Mouse (Mus musculus) lung, embryonic 15.5 days (tissue): Measurements from ENCODE around the gene Lrmda. TPM values are rescaled to one million over a fixed set of nuclear protein-coding genes. Genes with fewer than 3 reads are reported as not detected.
A peak's percentile ranks its signal among the peaks of the same experiment; 100 is the strongest.

Experiments used
- ATAC-seq: fragments of 200-750 bp; cut with Nextera tagmentation; 2 replicates; pipeline ENCODE4 v1.8.0; 2017; ENCODE audit warnings: moderate number of reproducible peaks, borderline replicate concordance; ENCODE audit not compliant: low FRiP score, low TSS enrichment; ENCODE audit errors: extremely low read depth
- H3K27ac ChIP-seq: fragments of 300-500 bp; sonication (generic); 2 replicates; pipeline ENCODE4 v1.5.1; 2015; ENCODE audit warnings: moderate library complexity, mild to moderate bottlenecking, inconsistent platforms
- H3K27me3 ChIP-seq: fragments of 300-500 bp; sonication (generic); 2 replicates; pipeline ENCODE4 v1.6.1; 2015; ENCODE audit warnings: inconsistent platforms
- H3K36me3 ChIP-seq: fragments of 300-500 bp; sonication (generic); 2 replicates; pipeline ENCODE4 v1.6.1; 2015; ENCODE audit warnings: inconsistent platforms
- H3K4me1 ChIP-seq: fragments of 300-500 bp; sonication (generic); 2 replicates; pipeline ENCODE4 v1.6.1; 2015; ENCODE audit warnings: inconsistent platforms
- H3K4me2 ChIP-seq: fragments of 300-500 bp; sonication (generic); 2 replicates; pipeline ENCODE4 v1.6.1; 2015; ENCODE audit warnings: inconsistent platforms, mild to moderate bottlenecking, moderate library complexity
- H3K4me3 ChIP-seq: fragments of 300-500 bp; sonication (generic); 2 replicates; pipeline ENCODE4 v1.5.1; 2015; ENCODE audit warnings: mild to moderate bottlenecking, inconsistent platforms
- H3K9ac ChIP-seq: fragments of 300-500 bp; sonication (generic); 2 replicates; pipeline ENCODE4 v1.6.1; 2015; ENCODE audit warnings: inconsistent platforms
- H3K9me3 ChIP-seq: fragments of 300-500 bp; sonication (generic); 2 replicates; pipeline ENCODE4 v1.6.1; 2016; ENCODE audit warnings: inconsistent platforms
- WGBS: fragments of 180-500 bp; shearing (Covaris S2); methylation state at CpG from one replicate; pipeline ENCODE4 v1.1.7; 2015; 5-methylcytosine and 5-hydroxymethylcytosine counted together
- polyA plus RNA-seq: library from polyadenylated mRNA; unstranded; fragments of >200 nt; fragmentation: Nextera tagmentation; extraction: Ambion mirVana; gene quantifications from 2 replicates; pipeline ENCODE4 v1.2.1, GENCODE M21; 2015

Lrmda gene
- polyA plus RNA-seq, 1 experiment from 2014 or later: 0.39 TPM

- WGBS: 50% methylated on average over 1 of the region's 1 CpGs
- H3K4me2 ChIP-seq: no peak overlapping the region
- H3K27me3 ChIP-seq: peaks cover 4% of the 10 kb centered on the region; the same call in 1 of the 2 replicates
- H3K9me3 ChIP-seq: no peaks in the 10 kb centered on the region
- ATAC-seq: no peak
- H3K36me3 ChIP-seq: no peaks in the 10 kb centered on the region
- H3K4me1 ChIP-seq: peaks cover 26% of the 10 kb centered on the region
- H3K9ac ChIP-seq: no peak overlapping the region
- no peak overlapping the region for H3K27ac ChIP-seq
- H3K4me3 ChIP-seq: no peak overlapping the region
These were observed 29.8 kb downstream of the Lrmda start for GRCm38 (mm10) chr14:22049282-22049681.

DNA sequence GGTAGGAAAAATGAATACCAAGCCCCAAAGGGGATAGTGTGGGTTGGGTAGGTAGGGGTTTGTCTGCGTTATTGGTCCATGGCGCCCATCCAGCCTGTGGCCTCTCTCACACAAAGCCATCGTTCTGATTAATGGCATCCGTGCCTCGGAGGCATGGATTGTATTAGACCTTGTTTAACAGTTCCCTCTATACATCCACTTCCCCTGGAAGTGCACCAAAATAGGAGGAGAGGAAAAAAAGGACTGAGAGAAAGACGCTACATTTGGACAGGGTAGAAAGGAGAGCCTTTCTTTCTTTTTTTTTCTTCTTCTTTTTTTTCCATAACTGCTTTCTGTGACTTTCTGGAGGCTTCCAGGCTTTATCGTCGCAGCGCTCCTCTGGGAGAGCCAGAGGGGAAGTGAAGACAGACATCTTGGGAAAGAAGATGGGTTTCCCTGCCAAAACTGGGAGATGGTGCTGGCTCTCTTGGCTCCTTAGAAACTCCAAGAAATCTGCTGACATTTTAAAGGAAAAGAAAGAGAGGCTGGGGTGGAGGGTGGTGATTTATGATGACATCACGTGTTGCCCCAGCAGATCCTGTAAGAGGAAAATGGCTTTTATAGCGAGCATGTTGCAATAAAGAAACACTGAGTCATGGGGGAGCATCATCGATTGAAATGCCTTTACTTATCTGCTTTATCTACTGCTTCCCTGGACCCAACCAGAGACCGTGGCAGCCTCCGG is 32.6 kb downstream of the Lrmda start:
- 45% methylated on average over 14 of the region's 14 CpGs for WGBS
- peaks cover 48% of the 10 kb centered on the region for H3K4me1 ChIP-seq
- no peaks in the 10 kb centered on the region for H3K36me3 ChIP-seq
- H3K27ac ChIP-seq: peak overlapping the region; percentile 75
- no peak overlapping the region for H3K9ac ChIP-seq
- H3K27me3 ChIP-seq: no peaks in the 10 kb centered on the region
- peak; percentile 13; the same call in 1 of the 2 replicates for ATAC-seq
- peak overlapping the region; percentile 17; the same call in 1 of the 2 replicates for H3K4me2 ChIP-seq
- no peaks in the 10 kb centered on the region for H3K9me3 ChIP-seq
- no peak overlapping the region for H3K4me3 ChIP-seq

DNA sequence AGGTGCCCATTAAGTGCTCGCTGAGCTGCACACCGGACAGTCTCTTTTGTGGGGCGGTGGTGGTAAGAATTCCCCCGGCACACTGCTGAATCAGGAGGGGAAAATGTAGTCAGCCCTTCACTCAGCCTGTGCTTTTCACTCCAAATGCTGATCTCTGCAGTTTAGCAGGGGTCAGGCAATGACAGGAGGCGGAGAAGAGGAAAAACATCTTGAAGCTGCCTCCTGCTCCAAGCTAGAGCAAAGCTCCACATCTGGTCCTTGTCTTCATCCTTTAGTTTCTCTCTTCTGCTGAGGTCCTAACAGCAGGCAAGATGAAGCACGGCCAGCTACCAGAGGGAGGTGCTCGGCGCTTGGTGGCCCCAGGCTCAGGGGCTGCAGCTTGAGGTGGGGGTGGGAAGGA is 36.1 kb downstream of the Lrmda start:
- peak; percentile 64; the same call in 1 of the 2 replicates for ATAC-seq
- H3K9ac ChIP-seq: no peak overlapping the region
- WGBS: 29% methylated on average over 8 of the region's 8 CpGs
- 0 out of 2 replicates have a peak, but pooled peaks cover under 1% of the 10 kb centered on the region for H3K27me3 ChIP-seq
- H3K9me3 ChIP-seq: no peaks in the 10 kb centered on the region
- no peak overlapping the region for H3K4me3 ChIP-seq
- peaks cover 44% of the 10 kb centered on the region for H3K4me1 ChIP-seq
- no peak overlapping the region for H3K4me2 ChIP-seq
- H3K36me3 ChIP-seq: no peaks in the 10 kb centered on the region
- H3K27ac ChIP-seq: peak overlapping the region; percentile 56

- Histone ChIP-seq H3K9me3 (no peaks in the 10 kb centered on the region), H3K4me1 (peaks cover 42% of the 10 kb centered on the region), H3K4me2 (no peak overlapping the region), H3K4me3 (no peak overlapping the region), H3K27ac (peak overlapping the region; percentile 29; the same call in 1 of the 2 replicates), H3K36me3 (no peaks in the 10 kb centered on the region), H3K9ac (no peak overlapping the region), H3K27me3 (0 out of 2 replicates have a peak, but pooled peaks cover 2% of the 10 kb centered on the region)
- 59% methylated on average over 4 of the region's 4 CpGs for WGBS
- no peak for ATAC-seq
These were observed 36.7 kb downstream of the Lrmda start for GRCm38 (mm10) chr14:22056246-22056645.

DNA sequence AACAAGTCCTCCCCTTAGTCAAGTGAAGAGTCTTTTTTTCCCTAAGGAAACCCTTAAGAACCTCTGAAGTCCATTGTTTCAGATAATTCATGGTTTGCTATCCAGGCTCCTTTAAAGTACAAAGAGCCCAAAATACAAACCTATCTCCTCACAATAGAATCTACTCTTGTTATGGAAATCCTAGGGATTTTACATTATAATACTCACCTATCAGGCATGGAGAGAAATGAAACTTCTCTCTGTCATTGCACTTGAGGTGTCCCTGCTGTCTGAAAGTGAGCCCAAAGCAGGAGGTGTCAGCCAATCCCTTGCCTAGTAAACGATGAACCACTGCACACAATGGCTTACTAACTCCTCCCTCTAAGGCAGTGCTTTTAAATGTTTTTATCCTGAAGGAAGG is 39.2 kb downstream of the Lrmda start:
- Histone ChIP-seq H3K36me3 (no peaks in the 10 kb centered on the region), H3K27me3 (0 out of 2 replicates have a peak, but pooled peaks cover 2% of the 10 kb centered on the region), H3K27ac (no peak overlapping the region), H3K4me2 (no peak overlapping the region), H3K4me1 (peaks cover 24% of the 10 kb centered on the region), H3K9ac (no peak overlapping the region), H3K4me3 (no peak overlapping the region), H3K9me3 (no peaks in the 10 kb centered on the region)
- 35% methylated on average over 1 of the region's 1 CpGs for WGBS
- no peak for ATAC-seq

GRCm38 (mm10) chr14:22059348-22059861 is 39.9 kb downstream of the Lrmda start:
- no peak for ATAC-seq
- 58% methylated on average over 6 of the region's 6 CpGs for WGBS
- H3K9me3 ChIP-seq: no peaks in the 10 kb centered on the region

GRCm38 (mm10) chr14:22060787-22061186 is 41.3 kb downstream of the Lrmda start:
- peaks cover 14% of the 10 kb centered on the region for H3K4me1 ChIP-seq
- H3K9me3 ChIP-seq: no peaks in the 10 kb centered on the region
- no peak for ATAC-seq
- WGBS: 85% methylated on average over 7 of the region's 7 CpGs
- H3K9ac ChIP-seq: no peak overlapping the region
- no peak overlapping the region for H3K4me2 ChIP-seq
- H3K27me3 ChIP-seq: 0 out of 2 replicates have a peak, but pooled peaks cover 2% of the 10 kb centered on the region
- H3K4me3 ChIP-seq: no peak overlapping the region
- no peaks in the 10 kb centered on the region for H3K36me3 ChIP-seq
- no peak overlapping the region for H3K27ac ChIP-seq

More at GRCm38 (mm10) chr14:22059348-22059861, 39.9 kb downstream of the Lrmda start:
- H3K9ac ChIP-seq: no peak overlapping the region
- no peak overlapping the region for H3K4me2 ChIP-seq
- no peaks in the 10 kb centered on the region for H3K36me3 ChIP-seq
- H3K27me3 ChIP-seq: 0 out of 2 replicates have a peak, but pooled peaks cover 2% of the 10 kb centered on the region
- no peak overlapping the region for H3K4me3 ChIP-seq
- peaks cover 24% of the 10 kb centered on the region for H3K4me1 ChIP-seq
- no peak overlapping the region for H3K27ac ChIP-seq

DNA sequence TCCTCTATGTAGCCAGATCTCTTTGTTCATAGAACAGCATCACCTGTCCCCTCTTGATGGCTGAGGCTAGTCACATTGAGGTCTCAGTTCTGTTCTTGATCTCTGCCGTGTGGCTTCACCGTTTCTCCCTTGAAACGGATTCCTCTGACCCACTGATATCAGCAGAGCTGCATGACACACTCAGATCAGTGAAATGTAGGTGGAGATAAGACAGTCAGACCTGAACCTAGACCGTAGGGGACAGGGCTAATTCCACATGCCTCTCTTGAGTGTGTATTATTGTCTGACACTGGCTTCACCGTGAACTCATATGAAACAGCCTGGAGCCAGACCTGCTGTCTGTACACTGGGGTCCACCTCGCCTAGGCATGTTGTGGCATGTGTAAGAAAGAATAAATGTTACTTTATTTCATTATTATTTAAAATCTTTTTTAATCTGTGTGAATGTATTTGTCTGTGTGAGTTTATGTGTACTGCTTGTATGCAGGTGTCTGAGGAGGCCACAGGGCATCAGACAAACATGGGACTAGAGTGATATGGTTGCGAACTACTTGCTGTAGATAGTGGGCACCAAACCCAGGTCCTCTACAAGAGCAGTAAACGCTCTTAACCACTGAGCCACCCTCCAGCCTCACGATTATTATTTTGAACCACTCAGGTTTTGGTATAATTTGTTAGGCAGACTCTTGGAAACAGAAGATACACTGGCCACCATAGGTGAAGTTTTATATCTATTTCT is 42.8 kb downstream of the Lrmda start:
- H3K9me3 ChIP-seq: no peaks in the 10 kb centered on the region
- no peak overlapping the region for H3K9ac ChIP-seq
- WGBS: 71% methylated on average over 9 of the region's 9 CpGs
- ATAC-seq: no peak
- H3K27me3 ChIP-seq: 0 out of 2 replicates have a peak, but pooled peaks cover 2% of the 10 kb centered on the region
- no peaks in the 10 kb centered on the region for H3K36me3 ChIP-seq
- no peak overlapping the region for H3K4me3 ChIP-seq
- no peak overlapping the region for H3K4me2 ChIP-seq
- H3K4me1 ChIP-seq: no peaks in the 10 kb centered on the region
- H3K27ac ChIP-seq: no peak overlapping the region

GRCm38 (mm10) chr14:22069169-22069568 is 49.7 kb downstream of the Lrmda start:
- Histone ChIP-seq H3K9ac (no peak overlapping the region), H3K4me3 (no peak overlapping the region), H3K27ac (no peak overlapping the region), H3K27me3 (peaks cover 5% of the 10 kb centered on the region), H3K9me3 (no peaks in the 10 kb centered on the region), H3K36me3 (no peaks in the 10 kb centered on the region), H3K4me1 (no peaks in the 10 kb centered on the region), H3K4me2 (no peak overlapping the region)
- no peak for ATAC-seq
- WGBS: 47% methylated on average over 2 of the region's 2 CpGs

DNA sequence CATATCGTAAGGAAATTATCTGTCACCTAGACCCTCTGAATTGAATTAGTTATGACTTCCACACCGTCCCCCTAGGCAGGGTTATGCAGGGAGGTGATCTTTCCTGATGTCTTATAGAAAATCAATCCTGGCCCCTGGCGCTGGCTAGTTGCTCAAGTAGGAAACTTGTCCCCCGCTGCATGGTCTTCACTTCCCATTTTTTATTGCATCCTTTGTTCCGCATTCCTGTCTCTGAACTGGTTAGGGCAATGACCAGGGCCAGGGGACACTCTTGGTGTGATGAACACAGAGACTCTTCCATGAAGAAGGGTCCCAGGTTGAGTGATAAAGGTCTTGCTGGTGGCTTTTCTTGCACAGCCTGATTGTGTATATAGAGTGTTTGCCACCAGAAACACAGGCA is 53.9 kb downstream of the Lrmda start:
- H3K9me3 ChIP-seq: no peaks in the 10 kb centered on the region
- peaks cover 5% of the 10 kb centered on the region; the same call in 1 of the 2 replicates for H3K27me3 ChIP-seq
- no peak overlapping the region for H3K9ac ChIP-seq
- H3K4me2 ChIP-seq: no peak overlapping the region
- H3K36me3 ChIP-seq: no peaks in the 10 kb centered on the region
- 80% methylated on average over 5 of the region's 5 CpGs for WGBS
- no peak for ATAC-seq
- H3K4me1 ChIP-seq: no peaks in the 10 kb centered on the region
- no peak overlapping the region for H3K27ac ChIP-seq
- no peak overlapping the region for H3K4me3 ChIP-seq

DNA sequence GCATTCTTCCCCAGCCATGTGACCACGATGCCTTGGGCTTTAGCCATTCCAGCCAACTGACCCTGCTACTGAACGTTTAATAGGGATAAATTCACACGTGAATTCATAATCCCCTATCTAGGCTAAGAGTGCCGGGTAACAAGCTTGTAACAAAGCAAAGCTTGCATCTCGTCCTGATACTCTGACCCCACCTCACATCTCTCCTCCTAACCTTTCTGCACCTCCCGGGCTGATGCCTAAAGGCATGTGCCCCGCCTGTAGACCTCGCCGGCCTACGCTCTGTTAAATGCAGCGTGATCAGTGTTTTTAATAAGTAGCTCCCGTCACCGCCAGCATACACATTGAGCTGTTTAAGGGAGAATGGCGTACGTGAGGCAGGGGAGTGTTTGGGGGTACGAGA is 54.7 kb downstream of the Lrmda start:
- 73% methylated on average over 16 of the region's 16 CpGs for WGBS
- H3K27me3 ChIP-seq: peaks cover 5% of the 10 kb centered on the region; the same call in 1 of the 2 replicates
- H3K9ac ChIP-seq: no peak overlapping the region
- H3K4me2 ChIP-seq: no peak overlapping the region
- no peak for ATAC-seq
- H3K4me1 ChIP-seq: no peaks in the 10 kb centered on the region
- no peak overlapping the region for H3K4me3 ChIP-seq
- H3K9me3 ChIP-seq: no peaks in the 10 kb centered on the region
- no peaks in the 10 kb centered on the region for H3K36me3 ChIP-seq
- H3K27ac ChIP-seq: no peak overlapping the region

DNA sequence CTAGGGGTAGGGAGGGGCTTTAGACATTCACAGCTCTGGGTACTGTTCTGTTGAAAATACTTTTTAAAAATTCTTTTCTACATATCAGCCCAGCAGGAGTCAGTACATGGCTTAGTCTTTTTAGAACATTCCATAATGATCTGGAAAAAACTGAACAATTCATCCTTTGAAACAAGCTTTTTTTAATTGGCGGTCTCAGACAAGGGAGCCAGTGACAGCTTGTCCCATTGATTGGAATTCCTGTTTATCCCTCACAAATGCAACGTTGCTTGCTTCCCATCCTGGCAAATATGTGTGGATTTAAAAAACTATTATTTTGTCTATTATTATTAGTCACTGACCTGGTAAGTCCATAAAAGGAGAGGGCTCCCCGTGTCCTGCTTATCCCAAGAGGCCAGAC is 64.4 kb downstream of the Lrmda start:
- H3K4me3 ChIP-seq: no peak overlapping the region
- no peak for ATAC-seq
- H3K27ac ChIP-seq: no peak overlapping the region
- no peaks in the 10 kb centered on the region for H3K4me1 ChIP-seq
- H3K36me3 ChIP-seq: no peaks in the 10 kb centered on the region; the same call in 1 of the 2 replicates
- WGBS: 71% methylated on average over 3 of the region's 3 CpGs
- no peak overlapping the region for H3K9ac ChIP-seq
- no peaks in the 10 kb centered on the region for H3K27me3 ChIP-seq
- no peak overlapping the region for H3K4me2 ChIP-seq
- no peaks in the 10 kb centered on the region for H3K9me3 ChIP-seq
